Mouse (Mus musculus) embryonic facial prominence, embryonic 15.5 days (tissue): Measurements from ENCODE around the gene Mpg. TPM values are rescaled to one million over a fixed set of nuclear protein-coding genes. Genes with fewer than 3 reads are reported as not detected.
"Not testable (repeated sequence)": the region's sequence is repeated elsewhere in the genome, so short reads cannot be mapped to it uniquely, and the experiment has no call there.

Source experiments
- ATAC-seq: fragments of 200-750 bp; cut with Nextera tagmentation; 2 replicates; pipeline ENCODE4 v1.8.0; 2017; ENCODE audit warnings: low read depth, moderate TSS enrichment; ENCODE audit not compliant: insufficient number of reproducible peaks, low FRiP score, low TSS enrichment
- H3K27ac ChIP-seq: fragments of 300-500 bp; sonication (generic); replicated peaks from 2 replicates; pipeline ENCODE4 v1.5.1; 2015; ENCODE audit warnings: mild to moderate bottlenecking, inconsistent platforms
- H3K27me3 ChIP-seq: fragments of 300-500 bp; sonication (generic); 2 replicates; pipeline ENCODE4 v1.6.1; 2015; ENCODE audit warnings: inconsistent platforms
- H3K36me3 ChIP-seq: fragments of 300-500 bp; sonication (generic); 2 replicates; pipeline ENCODE4 v1.6.1; 2015; ENCODE audit warnings: mild to moderate bottlenecking, inconsistent platforms
- H3K4me1 ChIP-seq: fragments of 300-500 bp; sonication (generic); 2 replicates; pipeline ENCODE4 v1.6.1; 2015; ENCODE audit warnings: inconsistent platforms
- H3K4me2 ChIP-seq: fragments of 300-500 bp; sonication (generic); replicated peaks from 2 replicates; pipeline ENCODE4 v1.6.1; 2015; ENCODE audit warnings: mild to moderate bottlenecking, inconsistent platforms
- H3K4me3 ChIP-seq: fragments of 300-500 bp; sonication (generic); replicated peaks from 2 replicates; pipeline ENCODE4 v1.5.1; 2015; ENCODE audit warnings: mild to moderate bottlenecking, inconsistent platforms
- H3K9ac ChIP-seq: fragments of 300-500 bp; sonication (generic); 2 replicates; pipeline ENCODE4 v1.6.1; 2015; ENCODE audit warnings: inconsistent platforms
- H3K9me3 ChIP-seq: fragments of 300-500 bp; sonication (generic); replicated peaks from 2 replicates; pipeline ENCODE4 v1.6.1; 2016; ENCODE audit warnings: inconsistent platforms
- WGBS: fragments of 180-500 bp; shearing (Covaris S2); methylation state at CpG from one replicate; pipeline ENCODE4 v1.1.7; 2015; 5-methylcytosine and 5-hydroxymethylcytosine counted together
- polyA plus RNA-seq: library from polyadenylated mRNA; unstranded; fragments of >200 nt; fragmentation: Nextera tagmentation; extraction: Ambion mirVana; gene quantifications from 2 replicates; pipeline ENCODE4 v1.2.1, GENCODE M21; 2015

Gene Mpg
- polyA plus RNA-seq, 1 experiment from 2014 or later, result 36.1 TPM

DNA sequence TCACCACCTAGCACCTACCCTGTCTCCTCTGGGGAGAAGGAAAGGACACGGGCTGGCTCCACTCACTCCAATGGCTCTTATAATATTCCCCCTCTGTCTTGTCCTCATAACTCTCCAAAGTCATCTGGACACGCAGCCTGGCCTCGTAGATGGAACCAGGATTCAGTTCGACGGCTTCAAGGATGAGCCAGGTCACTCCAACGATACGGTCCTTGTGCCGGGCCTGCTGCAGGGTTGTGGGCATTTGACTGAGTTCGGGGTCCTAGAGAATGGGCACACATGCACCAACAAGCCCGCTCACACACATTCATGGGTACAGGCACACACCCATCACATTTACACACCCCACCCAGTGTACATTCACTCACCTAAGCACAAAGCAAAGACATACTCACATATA is 33.1 kb upstream of the Mpg start:
- no peak overlapping the region for H3K27ac ChIP-seq
- H3K4me1 ChIP-seq, result no peaks in the 10 kb centered on the region
- no peak overlapping the region for H3K9ac ChIP-seq
- WGBS, result 92% methylated on average over 10 of the region's 10 CpGs
- peaks cover 3% of the 10 kb centered on the region; the same call in 1 of the 2 replicates for H3K27me3 ChIP-seq
- no peak overlapping the region for H3K4me2 ChIP-seq
- no peak for ATAC-seq
- no peaks in the 10 kb centered on the region for H3K36me3 ChIP-seq
- no peaks in the 10 kb centered on the region for H3K9me3 ChIP-seq
- H3K4me3 ChIP-seq, result no peak overlapping the region

DNA sequence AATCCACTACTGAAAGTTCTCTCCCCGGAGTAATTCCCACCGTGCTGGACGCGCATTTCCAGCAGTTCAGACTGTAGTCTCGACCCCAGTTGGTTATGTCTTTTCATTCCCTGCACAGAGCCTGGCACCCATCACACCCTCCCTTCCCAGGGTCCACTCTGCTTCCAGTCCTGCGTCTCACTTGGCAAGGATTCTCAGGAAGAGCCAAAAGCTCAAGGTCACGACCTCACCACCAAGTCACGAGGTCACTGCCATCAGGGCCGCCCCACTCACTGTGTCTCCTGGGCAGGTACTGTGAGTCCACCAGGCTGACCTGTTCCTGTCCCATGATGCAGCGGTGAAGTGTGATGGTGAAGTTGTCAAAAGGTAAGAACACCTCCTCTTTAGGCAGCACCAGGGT is 32.2 kb upstream of the Mpg start:
- ATAC-seq, result no peak
- H3K4me3 ChIP-seq, result no peak overlapping the region
- H3K27me3 ChIP-seq, result peaks cover 3% of the 10 kb centered on the region; the same call in 1 of the 2 replicates
- no peaks in the 10 kb centered on the region for H3K4me1 ChIP-seq
- WGBS, result 79% methylated on average over 10 of the region's 10 CpGs
- H3K36me3 ChIP-seq, result no peaks in the 10 kb centered on the region
- H3K9me3 ChIP-seq, result no peaks in the 10 kb centered on the region
- no peak overlapping the region for H3K27ac ChIP-seq
- no peak overlapping the region for H3K9ac ChIP-seq
- no peak overlapping the region for H3K4me2 ChIP-seq

DNA sequence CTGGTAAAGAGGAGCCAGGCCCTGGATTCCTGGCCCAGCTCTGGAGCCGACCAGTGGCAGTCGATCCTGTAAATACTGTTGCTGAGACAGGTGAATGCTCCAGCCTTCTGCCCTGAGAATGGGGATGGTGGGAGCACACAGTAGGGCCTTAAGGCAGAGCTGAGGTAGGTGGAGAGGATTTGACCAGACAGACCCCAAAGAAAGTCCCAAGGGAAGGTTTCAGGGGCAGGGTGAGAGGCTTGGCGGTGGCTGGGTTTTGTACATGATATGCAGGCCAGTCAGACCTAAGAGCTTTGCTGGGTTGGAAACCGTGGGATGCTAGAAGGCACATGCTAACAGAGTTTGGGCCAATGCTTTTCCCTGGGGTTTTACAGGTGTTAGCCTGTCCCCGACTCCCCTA is 31.7 kb upstream of the Mpg start:
- Histone ChIP-seq H3K9ac (no peak overlapping the region), H3K27me3 (peaks cover 3% of the 10 kb centered on the region; the same call in 1 of the 2 replicates), H3K27ac (no peak overlapping the region), H3K4me2 (no peak overlapping the region), H3K36me3 (no peaks in the 10 kb centered on the region), H3K4me3 (no peak overlapping the region), H3K4me1 (no peaks in the 10 kb centered on the region), H3K9me3 (no peaks in the 10 kb centered on the region)
- WGBS, result 78% methylated on average over 5 of the region's 5 CpGs
- no peak for ATAC-seq

DNA sequence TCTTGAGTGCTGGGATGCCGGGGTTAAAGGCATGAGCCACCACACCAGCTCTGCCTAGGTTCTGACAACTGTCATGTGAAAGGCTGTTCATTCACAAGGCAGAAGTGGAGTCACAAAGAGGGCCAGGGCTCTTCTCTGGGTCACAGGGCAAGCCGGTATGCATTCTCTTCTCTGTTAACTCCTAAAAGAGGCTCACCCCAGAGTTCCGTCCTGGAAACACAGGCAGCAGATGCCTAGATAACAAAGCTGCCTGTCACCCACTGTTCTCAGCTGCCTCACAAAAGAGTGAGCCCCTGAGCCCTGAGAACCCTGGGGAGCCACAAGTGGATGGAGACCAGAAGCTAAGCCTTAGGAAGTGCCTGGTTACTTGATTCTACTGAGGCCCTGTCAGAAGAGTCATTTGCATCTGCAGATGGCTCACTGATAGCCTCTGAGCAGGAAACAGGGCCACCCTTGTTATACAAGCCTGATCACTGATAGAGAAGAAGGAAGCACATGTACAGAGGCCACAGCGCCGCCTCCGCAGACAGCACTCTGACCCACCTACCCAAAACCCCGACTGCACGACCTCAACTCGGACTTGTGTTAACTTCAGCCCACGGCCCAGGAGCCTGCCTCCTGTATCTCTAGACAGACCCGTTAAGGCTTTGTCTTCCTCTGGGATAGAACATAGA is 30.3 kb upstream of the Mpg start:
- H3K9me3 ChIP-seq, result no peaks in the 10 kb centered on the region
- peaks cover 3% of the 10 kb centered on the region; the same call in 1 of the 2 replicates for H3K27me3 ChIP-seq
- H3K36me3 ChIP-seq, result no peaks in the 10 kb centered on the region
- H3K4me3 ChIP-seq, result no peak overlapping the region
- WGBS, result 24% methylated on average over 11 of the region's 11 CpGs
- H3K4me1 ChIP-seq, result no peaks in the 10 kb centered on the region
- H3K4me2 ChIP-seq, result no peak overlapping the region
- H3K9ac ChIP-seq, result no peak overlapping the region
- H3K27ac ChIP-seq, result no peak overlapping the region
- ATAC-seq, result no peak

- Histone ChIP-seq H3K9ac (no peak overlapping the region), H3K9me3 (no peaks in the 10 kb centered on the region)
- no peak for ATAC-seq
These were observed 29.6 kb upstream of the Mpg start for GRCm38 (mm10) chr11:32196727-32197126.

GRCm38 (mm10) chr11:32197766-32198165 is 28.5 kb upstream of the Mpg start:
- Histone ChIP-seq H3K9me3 (no peaks in the 10 kb centered on the region), H3K36me3 (no peaks in the 10 kb centered on the region), H3K27ac (no peak overlapping the region), H3K4me1 (no peaks in the 10 kb centered on the region), H3K9ac (no peak overlapping the region), H3K27me3 (peaks cover 3% of the 10 kb centered on the region; the same call in 1 of the 2 replicates), H3K4me3 (no peak overlapping the region), H3K4me2 (no peak overlapping the region)
- no peak for ATAC-seq
- 60% methylated on average over 3 of the region's 3 CpGs for WGBS

More at GRCm38 (mm10) chr11:32196727-32197126, 29.6 kb upstream of the Mpg start:
- Histone ChIP-seq H3K27me3 (peaks cover 3% of the 10 kb centered on the region; the same call in 1 of the 2 replicates), H3K4me3 (no peak overlapping the region), H3K36me3 (no peaks in the 10 kb centered on the region), H3K27ac (no peak overlapping the region), H3K4me2 (no peak overlapping the region), H3K4me1 (no peaks in the 10 kb centered on the region)
- WGBS, result 69% methylated on average over 6 of the region's 6 CpGs

DNA sequence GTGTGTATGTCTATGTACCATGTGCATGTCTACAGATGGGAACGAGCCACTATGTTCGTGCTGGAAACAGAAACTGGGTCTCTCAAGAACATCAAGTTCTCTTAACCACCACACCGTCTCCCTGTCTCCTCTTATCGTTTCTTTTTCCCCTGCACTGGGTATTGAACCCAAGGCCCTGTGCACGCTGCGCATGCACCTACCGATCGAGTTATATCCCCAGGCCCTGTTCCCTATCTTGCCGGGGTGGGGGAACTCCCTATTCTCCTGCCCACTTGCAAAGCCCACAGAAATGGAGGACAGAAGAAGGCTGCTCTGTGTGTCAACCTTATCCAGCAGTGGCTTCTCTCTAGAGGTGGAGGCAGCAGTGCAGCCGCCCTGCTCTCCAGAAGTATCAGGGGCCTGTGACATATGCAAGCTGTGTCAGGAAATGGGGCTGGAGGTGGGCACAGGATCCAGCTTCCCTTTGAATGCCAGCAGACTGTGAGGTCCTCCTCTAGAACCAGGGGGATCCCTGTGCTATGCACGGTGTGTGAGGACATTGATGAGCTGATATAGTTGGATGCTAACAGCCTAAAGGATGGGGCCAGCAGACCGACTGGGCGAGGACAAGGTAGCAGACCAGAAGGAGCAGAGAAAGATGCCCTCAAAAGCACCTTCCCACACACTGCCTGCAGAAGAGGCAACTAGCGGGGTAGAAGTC is 27.9 kb upstream of the Mpg start:
- H3K4me3 ChIP-seq, result no peak overlapping the region
- ATAC-seq, result no peak
- H3K27ac ChIP-seq, result no peak overlapping the region
- no peaks in the 10 kb centered on the region for H3K9me3 ChIP-seq
- H3K4me1 ChIP-seq, result no peaks in the 10 kb centered on the region
- WGBS, result 59% methylated on average over 14 of the region's 14 CpGs
- H3K27me3 ChIP-seq, result peaks cover 3% of the 10 kb centered on the region; the same call in 1 of the 2 replicates
- H3K4me2 ChIP-seq, result no peak overlapping the region
- no peaks in the 10 kb centered on the region for H3K36me3 ChIP-seq
- H3K9ac ChIP-seq, result no peak overlapping the region

DNA sequence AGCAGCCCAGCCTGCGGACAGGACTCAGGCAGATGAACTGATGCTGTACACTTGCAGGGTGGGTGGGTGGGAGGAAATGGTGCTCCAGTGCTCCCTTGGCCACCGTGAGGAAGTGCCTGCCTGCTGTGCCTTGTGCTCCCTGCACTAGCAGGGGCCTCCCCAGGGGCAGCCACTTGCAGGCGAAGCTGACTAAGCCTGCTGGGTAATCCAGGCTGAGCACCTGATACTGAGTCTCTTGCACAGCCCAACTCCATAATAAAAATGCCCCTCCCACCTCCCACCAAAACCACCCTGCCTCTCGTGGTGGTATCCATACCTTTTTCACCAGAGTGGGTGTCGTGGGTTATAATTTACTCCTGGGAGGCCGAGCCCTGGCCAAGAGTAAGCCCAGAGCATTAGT is 27.1 kb upstream of the Mpg start:
- Histone ChIP-seq H3K36me3 (no peaks in the 10 kb centered on the region), H3K27me3 (peaks cover 3% of the 10 kb centered on the region; the same call in 1 of the 2 replicates), H3K27ac (no peak overlapping the region), H3K4me3 (no peak overlapping the region), H3K9ac (no peak overlapping the region), H3K9me3 (no peaks in the 10 kb centered on the region), H3K4me1 (no peaks in the 10 kb centered on the region), H3K4me2 (no peak overlapping the region)
- WGBS, result 47% methylated on average over 6 of the region's 6 CpGs
- ATAC-seq, result no peak

DNA sequence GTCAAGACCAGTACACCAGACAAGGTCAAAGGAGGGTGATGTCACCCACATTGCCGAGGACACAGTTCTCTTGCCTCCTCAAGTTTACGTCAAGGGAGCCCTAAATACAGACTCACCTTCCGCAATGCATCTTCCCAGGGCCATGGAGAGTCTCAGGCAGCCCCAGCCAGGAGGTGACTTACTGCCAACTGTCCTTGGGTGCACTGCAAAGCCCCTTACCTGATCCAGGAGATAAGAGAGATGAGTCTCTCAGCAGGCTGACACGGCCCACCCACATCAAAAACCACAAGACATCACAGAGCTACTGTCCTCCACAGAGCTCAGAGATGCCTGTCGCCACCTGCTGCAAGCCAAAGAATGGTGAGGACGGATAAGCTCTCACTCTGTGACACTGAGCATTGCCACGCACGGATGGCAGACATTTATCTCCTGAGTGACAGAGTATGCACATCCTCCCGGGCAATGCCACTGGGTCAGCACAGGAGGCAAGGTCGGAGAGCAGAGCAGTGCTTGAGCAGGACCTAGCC is 26.2 kb upstream of the Mpg start, which contains the start of gene Il9r:
Gene Il9r, minus strand, starts transcription at position 205 of the 527 bp plus-strand sequence.
- Histone ChIP-seq H3K9me3 (no peaks in the 10 kb centered on the region), H3K9ac (no peak within 1 kb of the TSS), H3K4me3 (no peak within 1 kb of the TSS), H3K27me3 (peaks cover 3% of the 10 kb centered on the region; the same call in 1 of the 2 replicates), H3K4me2 (no peak within 1 kb of the TSS), H3K36me3 (no peaks in the 10 kb centered on the region), H3K4me1 (peaks cover 5% of the 10 kb centered on the region; the same call in 1 of the 2 replicates), H3K27ac (no peak within 1 kb of the TSS)
- 64% methylated on average over 10 of the region's 10 CpGs for WGBS
- ATAC-seq, result no peak

- ATAC-seq, H3K4me3 ChIP-seq, H3K4me1 ChIP-seq, H3K27ac ChIP-seq, H3K36me3 ChIP-seq, H3K9ac ChIP-seq, H3K9me3 ChIP-seq, H3K27me3 ChIP-seq, H3K4me2 ChIP-seq: not testable (repeated sequence)
- 63% methylated on average over 1 of the region's 1 CpGs for WGBS
These were observed 25.3 kb upstream of the Mpg start for GRCm38 (mm10) chr11:32200992-32201391.

DNA sequence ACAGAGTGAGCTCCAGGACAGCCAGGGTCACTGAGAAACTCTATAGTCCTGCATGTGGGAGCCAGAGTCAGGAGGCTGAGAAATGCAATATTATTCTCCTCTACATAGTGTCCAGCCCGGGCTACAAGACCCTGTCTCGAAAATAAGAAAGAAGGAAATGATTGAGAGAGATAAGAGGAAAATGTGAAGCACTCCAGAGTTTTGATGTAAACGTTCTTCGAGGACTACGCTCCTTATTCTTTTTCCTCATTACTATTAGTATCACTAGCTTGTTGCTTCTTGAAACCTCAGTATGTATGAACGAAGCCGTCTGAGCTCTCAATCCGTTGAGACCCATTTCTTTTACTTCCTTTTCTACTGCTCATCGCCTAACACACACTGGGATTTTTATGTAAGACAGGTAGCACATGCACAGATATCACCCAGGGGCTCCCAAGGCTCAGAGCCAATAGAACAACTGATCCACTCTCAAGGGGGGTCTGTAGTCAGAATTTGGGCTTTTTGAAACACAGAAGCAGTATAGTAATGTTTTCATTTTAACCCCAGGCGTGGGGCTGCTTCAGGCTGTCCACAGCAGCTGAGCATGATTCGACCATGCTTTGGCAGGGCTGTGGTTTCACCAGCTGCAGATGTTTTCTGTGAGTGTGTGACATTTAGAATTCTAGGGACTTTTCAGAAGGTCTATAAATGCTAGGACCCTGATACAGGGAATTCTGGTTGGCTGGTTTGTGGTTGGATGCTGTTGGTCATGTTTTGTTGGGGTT is 24.2 kb upstream of the Mpg start:
- no peak overlapping the region for H3K4me2 ChIP-seq
- 66% methylated on average over 11 of the region's 11 CpGs for WGBS
- no peak overlapping the region for H3K9ac ChIP-seq
- H3K4me1 ChIP-seq, result peaks cover 10% of the 10 kb centered on the region
- no peak overlapping the region for H3K4me3 ChIP-seq
- H3K36me3 ChIP-seq, result peaks cover under 1% of the 10 kb centered on the region; the same call in 1 of the 2 replicates
- ATAC-seq, result no peak
- no peaks in the 10 kb centered on the region; the same call in 1 of the 2 replicates for H3K27me3 ChIP-seq
- H3K27ac ChIP-seq, result no peak overlapping the region
- no peaks in the 10 kb centered on the region for H3K9me3 ChIP-seq
